Mouse (Mus musculus) monocyte, adult 59 days (primary cell): ENCODE measurements around the gene Pip5k1b. TPM values are rescaled to one million over a fixed set of nuclear protein-coding genes. Genes with fewer than 3 reads are reported as not detected.

Experiments
- total RNA-seq, 2 experiments: library from RNA; stranded (reverse); gene quantifications; one replicate each; pipeline ENCODE4 v1.2.4; 2023

The Pip5k1b gene
- 1 to 10 TPM; 1.3 to 1.4 TPM for total RNA-seq

GRCm38 (mm10) chr19:24555466-24555903 is at the start of gene Pip5k1b:
Gene Pip5k1b (minus strand): TSS chr19:24555872.

DNA sequence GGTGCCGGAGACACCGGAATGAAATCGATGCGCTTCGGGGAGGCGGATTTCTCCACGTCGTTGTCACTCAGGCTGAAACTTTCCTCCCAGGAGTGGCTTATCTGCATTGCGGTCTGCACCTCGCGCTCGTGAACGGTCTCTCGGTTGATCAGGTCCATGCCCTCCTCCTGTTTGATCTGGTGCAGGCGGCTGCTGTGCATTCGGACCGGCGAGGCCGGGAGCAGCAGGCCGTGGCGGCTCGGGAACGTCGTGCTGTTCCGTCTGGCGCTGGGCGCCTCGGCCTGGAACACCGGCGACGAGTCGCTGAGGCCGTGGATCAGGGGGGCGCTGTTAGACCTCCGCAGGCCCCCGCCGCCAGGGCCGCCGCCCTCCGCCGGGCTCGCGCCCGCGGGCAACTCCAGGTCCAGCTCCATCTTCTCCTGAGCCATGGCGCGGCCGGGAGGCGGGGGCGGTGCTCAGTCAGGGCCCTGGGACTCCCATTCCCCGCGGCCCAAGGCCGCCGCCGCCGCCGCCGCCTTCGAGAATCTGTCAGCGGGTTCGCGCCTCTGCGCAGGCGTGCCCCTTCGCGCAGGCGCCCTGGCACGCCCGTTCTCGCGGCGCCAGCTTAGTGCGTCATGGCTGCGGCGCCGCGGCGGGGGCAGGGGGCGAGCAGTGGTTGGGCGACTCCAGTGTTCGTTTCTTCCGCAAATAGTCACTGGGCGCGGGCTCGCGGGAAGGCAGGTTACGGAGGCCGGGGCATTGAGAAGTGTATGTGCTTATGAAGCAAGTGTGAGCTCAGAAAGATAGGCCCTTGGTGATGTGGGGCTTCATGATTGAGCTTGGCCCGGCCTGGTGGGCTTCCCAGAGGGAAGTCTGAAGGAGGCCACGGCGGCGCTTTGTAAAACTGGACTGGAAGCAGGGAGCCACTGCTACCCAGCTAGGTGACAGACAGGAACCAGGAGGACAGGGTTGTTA is 78.5 kb downstream of the Pip5k1b start, which contains the start of gene Fam122a:
Gene Fam122a, minus strand, starts transcription at position 428 of the 954 bp plus-strand sequence.

GRCm38 (mm10) chr19:24280601-24281228 is 275.0 kb downstream of the Pip5k1b start, which contains the start of gene Fxn:
Gene Fxn (minus strand): TSS chr19:24280605.

Other genes starting within 250 kb of the Pip5k1b start
- 10 to 100 TPM; 18.4 to 21.0 TPM for gene Fam122a, start 78.5 kb downstream of the Pip5k1b start, total RNA-seq
- not detected for gene Tmem252, start 118.1 kb upstream of the Pip5k1b start, total RNA-seq